Mouse (Mus musculus): ENCODE measurements around the gene Wdr72. TPM values are rescaled to one million over a fixed set of nuclear protein-coding genes. Genes with fewer than 3 reads are reported as not detected.

Gene Wdr72
- polyA plus RNA-seq, 1 experiment, result 3.0 TPM

DNA sequence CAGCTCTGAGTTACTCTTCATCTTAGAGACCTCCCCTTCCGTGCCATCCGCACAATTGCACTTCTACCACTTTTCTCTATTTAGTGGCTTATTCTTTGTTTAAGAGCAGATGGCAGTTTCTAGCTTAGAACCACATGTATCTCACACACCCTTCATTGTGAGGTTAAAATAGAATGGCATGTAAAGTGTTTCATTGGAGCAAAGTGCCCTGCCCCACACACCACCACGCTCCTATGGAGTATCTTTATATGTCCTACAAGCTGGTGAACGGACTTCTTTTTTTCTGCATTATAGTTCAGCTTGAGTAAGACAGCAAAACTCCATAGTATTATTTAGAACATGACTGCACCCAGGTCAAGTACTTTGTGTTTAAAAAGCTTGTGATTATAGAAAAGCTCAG is 137.9 kb downstream of the Wdr72 start:
- no peaks in the 10 kb centered on the region for H3K36me3 ChIP-seq (ENCODE audit: control insufficient read depth, insufficient read depth, low read length, poor library complexity, severe bottlenecking)
- no peak overlapping the region for H3K27ac ChIP-seq (ENCODE audit: insufficient read depth, low read length)
- no peaks in the 10 kb centered on the region for H3K27me3 ChIP-seq (ENCODE audit: control insufficient read depth, insufficient read depth, low read length, poor library complexity, severe bottlenecking)
- no peaks in the 10 kb centered on the region for H3K4me1 ChIP-seq (ENCODE audit: control insufficient read depth, insufficient read depth, low read length)
- no peak overlapping the region for H3K9ac ChIP-seq (ENCODE audit: low read depth, poor library complexity, severe bottlenecking)
- no peak overlapping the region for H3K4me3 ChIP-seq (ENCODE audit: low read depth, low read length)
- no peaks in the 10 kb centered on the region for H3K9me3 ChIP-seq (replicated peaks; ENCODE audit: control insufficient read depth, insufficient read depth, low read length, poor library complexity, severe bottlenecking)
- TF ChIP-seq EP300 (IDR thresholded peaks at IDR 0.05; ENCODE audit: insufficient read depth, low read depth, low read length), result no peak
- no peak for TF ChIP-seq CTCF (IDR thresholded peaks at IDR 0.05; ENCODE audit: low read depth, low read length)
- no peak for TF ChIP-seq POLR2A (IDR thresholded peaks at IDR 0.05; ENCODE audit: insufficient read depth, low read length)

GRCm38 (mm10) chr9:74249486-74249885 is 139.3 kb downstream of the Wdr72 start:
- Histone ChIP-seq H3K4me1 (ENCODE audit: control insufficient read depth, insufficient read depth, low read length) (no peaks in the 10 kb centered on the region), H3K9me3 (replicated peaks; ENCODE audit: control insufficient read depth, insufficient read depth, low read length, poor library complexity, severe bottlenecking) (no peaks in the 10 kb centered on the region), H3K27ac (ENCODE audit: insufficient read depth, low read length) (no peak overlapping the region), H3K27me3 (ENCODE audit: control insufficient read depth, insufficient read depth, low read length, poor library complexity, severe bottlenecking) (no peaks in the 10 kb centered on the region), H3K36me3 (ENCODE audit: control insufficient read depth, insufficient read depth, low read length, poor library complexity, severe bottlenecking) (no peaks in the 10 kb centered on the region), H3K4me3 (ENCODE audit: low read depth, low read length) (no peak overlapping the region), H3K9ac (ENCODE audit: low read depth, poor library complexity, severe bottlenecking) (no peak overlapping the region)
- no peak for TF ChIP-seq POLR2A (IDR thresholded peaks at IDR 0.05; ENCODE audit: insufficient read depth, low read length)
- TF ChIP-seq CTCF (IDR thresholded peaks at IDR 0.05; ENCODE audit: low read depth, low read length), result no peak
- TF ChIP-seq EP300 (IDR thresholded peaks at IDR 0.05; ENCODE audit: insufficient read depth, low read depth, low read length), result no peak

DNA sequence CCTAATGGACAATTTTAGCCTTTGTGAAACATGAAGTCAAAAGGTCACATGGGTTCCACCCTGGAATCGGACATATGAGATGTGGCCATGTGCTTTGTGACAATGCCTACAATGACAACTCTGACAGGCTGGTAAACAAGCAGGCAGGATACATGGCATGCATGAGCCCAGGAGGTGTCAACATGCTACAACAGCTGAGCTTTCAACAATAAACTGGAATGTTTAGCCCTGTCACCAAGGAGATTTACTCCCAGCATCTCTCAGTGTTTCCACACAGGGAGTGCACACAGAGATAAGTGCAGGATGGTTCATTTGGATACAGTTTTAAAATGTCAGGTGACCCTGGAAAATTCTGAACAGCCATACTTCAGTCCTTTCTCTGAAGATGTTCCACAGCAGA is 140.4 kb downstream of the Wdr72 start:
- H3K36me3 ChIP-seq (ENCODE audit: control insufficient read depth, insufficient read depth, low read length, poor library complexity, severe bottlenecking), result no peaks in the 10 kb centered on the region
- H3K4me3 ChIP-seq (ENCODE audit: low read depth, low read length), result no peak overlapping the region
- H3K27me3 ChIP-seq (ENCODE audit: control insufficient read depth, insufficient read depth, low read length, poor library complexity, severe bottlenecking), result no peaks in the 10 kb centered on the region
- no peaks in the 10 kb centered on the region for H3K4me1 ChIP-seq (ENCODE audit: control insufficient read depth, insufficient read depth, low read length)
- TF ChIP-seq POLR2A (IDR thresholded peaks at IDR 0.05; ENCODE audit: insufficient read depth, low read length) (no peak), EP300 (IDR thresholded peaks at IDR 0.05; ENCODE audit: insufficient read depth, low read depth, low read length) (no peak), CTCF (IDR thresholded peaks at IDR 0.05; ENCODE audit: low read depth, low read length) (no peak)
- H3K27ac ChIP-seq (ENCODE audit: insufficient read depth, low read length), result no peak overlapping the region
- no peak overlapping the region for H3K9ac ChIP-seq (ENCODE audit: low read depth, poor library complexity, severe bottlenecking)
- H3K9me3 ChIP-seq (replicated peaks; ENCODE audit: control insufficient read depth, insufficient read depth, low read length, poor library complexity, severe bottlenecking), result no peaks in the 10 kb centered on the region

DNA sequence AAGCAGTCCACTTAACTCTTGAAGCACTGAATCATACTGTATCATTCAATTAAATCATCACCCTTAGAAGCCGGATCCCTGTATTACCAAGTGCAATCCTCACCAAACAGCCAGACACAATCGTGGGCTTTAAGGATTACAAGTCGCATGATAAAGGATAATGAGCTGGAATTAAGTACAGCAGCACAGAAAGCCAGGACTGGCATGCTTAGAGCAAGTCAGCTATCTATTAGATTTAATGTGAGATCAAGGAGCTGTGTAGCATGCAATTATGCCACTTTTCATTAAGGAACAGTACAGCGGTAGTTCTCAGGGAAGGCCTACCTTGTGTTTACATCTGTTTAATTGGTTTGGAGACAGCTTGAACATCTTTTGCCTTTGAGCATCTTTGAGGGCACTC is 148.2 kb downstream of the Wdr72 start:
- H3K27me3 ChIP-seq (ENCODE audit: control insufficient read depth, insufficient read depth, low read length, poor library complexity, severe bottlenecking), result no peaks in the 10 kb centered on the region
- H3K9me3 ChIP-seq (replicated peaks; ENCODE audit: control insufficient read depth, insufficient read depth, low read length, poor library complexity, severe bottlenecking), result no peaks in the 10 kb centered on the region
- TF ChIP-seq EP300 (IDR thresholded peaks at IDR 0.05; ENCODE audit: insufficient read depth, low read depth, low read length) (no peak), CTCF (IDR thresholded peaks at IDR 0.05; ENCODE audit: low read depth, low read length) (no peak), POLR2A (IDR thresholded peaks at IDR 0.05; ENCODE audit: insufficient read depth, low read length) (no peak)
- no peak overlapping the region for H3K4me3 ChIP-seq (ENCODE audit: low read depth, low read length)
- H3K27ac ChIP-seq (ENCODE audit: insufficient read depth, low read length), result no peak overlapping the region
- H3K36me3 ChIP-seq (ENCODE audit: control insufficient read depth, insufficient read depth, low read length, poor library complexity, severe bottlenecking), result no peaks in the 10 kb centered on the region
- H3K4me1 ChIP-seq (ENCODE audit: control insufficient read depth, insufficient read depth, low read length), result no peaks in the 10 kb centered on the region
- no peak overlapping the region for H3K9ac ChIP-seq (ENCODE audit: low read depth, poor library complexity, severe bottlenecking)

DNA sequence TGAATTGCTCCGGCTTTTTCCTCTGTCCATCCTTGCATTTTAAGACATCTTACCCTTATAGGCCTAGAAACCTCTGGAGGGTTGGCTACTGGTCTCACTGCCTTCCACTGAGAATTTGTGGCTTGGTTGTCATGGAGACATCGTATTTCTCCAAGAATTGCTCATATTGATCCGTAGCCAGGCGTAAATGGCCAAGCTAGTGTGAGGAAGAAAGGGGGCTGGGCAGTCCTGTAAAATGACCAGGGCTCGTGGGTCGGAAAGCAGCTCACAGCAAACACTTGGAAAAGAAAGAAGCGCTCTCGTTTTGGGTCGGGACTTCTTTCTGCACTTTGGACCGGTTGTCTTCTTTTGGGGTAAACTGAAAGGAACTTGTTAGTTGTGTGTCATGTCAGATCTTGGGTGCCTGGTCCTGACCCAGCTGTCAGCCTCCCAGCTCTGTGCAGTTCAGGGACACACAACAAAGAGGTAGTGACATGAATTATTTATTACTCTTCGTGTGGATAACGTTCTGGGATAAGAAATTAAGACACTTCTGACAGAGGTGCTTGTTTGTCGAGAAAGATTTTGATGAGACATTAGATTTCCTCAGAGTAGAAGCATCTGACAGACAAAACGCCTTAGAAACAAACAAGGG is 167.7 kb downstream of the Wdr72 start:
- H3K9me3 ChIP-seq (replicated peaks; ENCODE audit: control insufficient read depth, insufficient read depth, low read length, poor library complexity, severe bottlenecking), result no peaks in the 10 kb centered on the region
- H3K36me3 ChIP-seq (ENCODE audit: control insufficient read depth, insufficient read depth, low read length, poor library complexity, severe bottlenecking), result no peaks in the 10 kb centered on the region
- H3K27ac ChIP-seq (ENCODE audit: insufficient read depth, low read length), result no peak overlapping the region
- TF ChIP-seq POLR2A (IDR thresholded peaks at IDR 0.05; ENCODE audit: insufficient read depth, low read length) (no peak), CTCF (IDR thresholded peaks at IDR 0.05; ENCODE audit: low read depth, low read length) (no peak)
- no peaks in the 10 kb centered on the region for H3K4me1 ChIP-seq (ENCODE audit: control insufficient read depth, insufficient read depth, low read length)
- H3K27me3 ChIP-seq (ENCODE audit: control insufficient read depth, insufficient read depth, low read length, poor library complexity, severe bottlenecking), result no peaks in the 10 kb centered on the region
- H3K4me3 ChIP-seq (ENCODE audit: low read depth, low read length), result no peak overlapping the region
- no peak overlapping the region for H3K9ac ChIP-seq (ENCODE audit: low read depth, poor library complexity, severe bottlenecking)

- no peak overlapping the region for H3K9ac ChIP-seq (ENCODE audit: low read depth, poor library complexity, severe bottlenecking)
- no peak overlapping the region for H3K4me3 ChIP-seq (ENCODE audit: low read depth, low read length)
- H3K4me1 ChIP-seq (ENCODE audit: control insufficient read depth, insufficient read depth, low read length), result no peaks in the 10 kb centered on the region
- no peak overlapping the region for H3K27ac ChIP-seq (ENCODE audit: insufficient read depth, low read length)
- TF ChIP-seq POLR2A (IDR thresholded peaks at IDR 0.05; ENCODE audit: insufficient read depth, low read length) (no peak), CTCF (IDR thresholded peaks at IDR 0.05; ENCODE audit: low read depth, low read length) (no peak), EP300 (IDR thresholded peaks at IDR 0.05; ENCODE audit: insufficient read depth, low read depth, low read length) (no peak)
- no peaks in the 10 kb centered on the region for H3K9me3 ChIP-seq (replicated peaks; ENCODE audit: control insufficient read depth, insufficient read depth, low read length, poor library complexity, severe bottlenecking)
- H3K36me3 ChIP-seq (ENCODE audit: control insufficient read depth, insufficient read depth, low read length, poor library complexity, severe bottlenecking), result no peaks in the 10 kb centered on the region
- no peaks in the 10 kb centered on the region for H3K27me3 ChIP-seq (ENCODE audit: control insufficient read depth, insufficient read depth, low read length, poor library complexity, severe bottlenecking)
Measured at GRCm38 (mm10) chr9:74282072-74282471, 171.9 kb downstream of the Wdr72 start.

Measured in ES-Bruce4 (cell line).